Mouse (Mus musculus) cerebellum, adult 18-20 months (tissue): ENCODE measurements at regions not wholly inside any gene's neighbourhood (a gene's known extent, or its start where the extent isn't known, plus 50 kb on each side); places are given as distances from the start of the nearest gene placed in this dataset.
A peak's percentile ranks its signal among the peaks of the same experiment; 100 is the strongest.

ENCODE experiments used
- DNase-seq, 2 experiments: peaks; one replicate each; pipeline ENCODE4 v3.0.0; 2021

- peak; percentile 73 to 80 for DNase-seq
Observed at GRCm38 (mm10) chrX:152918212-152918611, 88.1 kb upstream of the Usp51 start.

- DNase-seq, result peak; percentile 3 to 23
Observed at GRCm38 (mm10) chrX:152926991-152927390, 79.3 kb upstream of the Usp51 start.

- no peak for DNase-seq
Observed at GRCm38 (mm10) chrX:152946201-152946600, 60.1 kb upstream of the Usp51 start.
